Mouse (Mus musculus) retina, embryonic 14.5 days (tissue): ENCODE data around the gene Oxtr.

Source experiments
- DNase-seq: peaks from one replicate; pipeline ENCODE4 v3.0.0-alpha.2; 2015; ENCODE audit warnings: low spot score

The Oxtr gene

GRCm38 (mm10) chr6:112488821-112489180 is 942 bp downstream of the Oxtr start:
- DNase-seq, result no peak

- no peak for DNase-seq
Observed at GRCm38 (mm10) chr6:112487993-112488392, 1.8 kb downstream of the Oxtr start.

GRCm38 (mm10) chr6:112484316-112484715 is 5.4 kb downstream of the Oxtr start:
- DNase-seq, result peak; percentile 69

- no peak for DNase-seq
Observed at GRCm38 (mm10) chr6:112479861-112480260, 9.9 kb downstream of the Oxtr start.

GRCm38 (mm10) chr6:112471644-112472043 is 18.1 kb downstream of the Oxtr start:
- DNase-seq, result no peak

- no peak for DNase-seq
Observed at GRCm38 (mm10) chr6:112466001-112466400, 23.7 kb downstream of the Oxtr start.

GRCm38 (mm10) chr6:112465441-112465840 is 24.3 kb downstream of the Oxtr start:
- no peak for DNase-seq

- no peak for DNase-seq
Observed at GRCm38 (mm10) chr6:112463331-112463730, 26.4 kb downstream of the Oxtr start.

GRCm38 (mm10) chr6:112461459-112461858 is 28.3 kb downstream of the Oxtr start:
- no peak for DNase-seq

- no peak for DNase-seq
Observed at GRCm38 (mm10) chr6:112459341-112459749, 30.4 kb downstream of the Oxtr start, which contains the start of gene Cav3. TSS of gene Cav3 (plus strand) at chr6:112459505.

GRCm38 (mm10) chr6:112445675-112446074 is 44.1 kb downstream of the Oxtr start:
- no peak for DNase-seq

GRCm38 (mm10) chr6:112426018-112426732 is 63.6 kb downstream of the Oxtr start:
- DNase-seq, result no peak

GRCm38 (mm10) chr6:112423746-112424501 is 65.8 kb downstream of the Oxtr start:
- no peak for DNase-seq
